Mouse (Mus musculus) hindbrain, embryonic 13.5 days (tissue): Measurements from ENCODE around the gene Fam163b. TPM values are rescaled to one million over a fixed set of nuclear protein-coding genes. Genes with fewer than 3 reads are reported as not detected.
A peak's percentile ranks its signal among the peaks of the same experiment; 100 is the strongest.

Source experiments
- ATAC-seq: fragments of 200-750 bp; cut with Nextera tagmentation; 2 replicates; pipeline ENCODE4 v1.8.0; 2017; ENCODE audit warnings: moderate TSS enrichment; ENCODE audit not compliant: low FRiP score
- H3K27ac ChIP-seq: fragments of 300-500 bp; sonication (generic); 2 replicates; pipeline ENCODE4 v1.5.1; 2015; ENCODE audit warnings: inconsistent platforms, mild to moderate bottlenecking, moderate library complexity
- H3K27me3 ChIP-seq: fragments of 300-500 bp; sonication (generic); 2 replicates; pipeline ENCODE4 v1.6.1; 2015; ENCODE audit warnings: mild to moderate bottlenecking, inconsistent platforms
- H3K36me3 ChIP-seq: fragments of 300-500 bp; sonication (generic); 2 replicates; pipeline ENCODE4 v1.6.1; 2015; ENCODE audit warnings: mild to moderate bottlenecking, inconsistent platforms
- H3K4me1 ChIP-seq: fragments of 300-500 bp; sonication (generic); replicated peaks from 2 replicates; pipeline ENCODE4 v1.6.1; 2015; ENCODE audit warnings: inconsistent platforms
- H3K4me2 ChIP-seq: fragments of 300-500 bp; sonication (generic); 2 replicates; pipeline ENCODE4 v1.6.1; 2015; ENCODE audit warnings: inconsistent platforms, mild to moderate bottlenecking, moderate library complexity
- H3K4me3 ChIP-seq: fragments of 300-500 bp; sonication (generic); 2 replicates; pipeline ENCODE4 v1.5.1; 2015; ENCODE audit warnings: mild to moderate bottlenecking, inconsistent platforms
- H3K9ac ChIP-seq: fragments of 300-500 bp; sonication (generic); 2 replicates; pipeline ENCODE4 v1.6.1; 2015; ENCODE audit warnings: mild to moderate bottlenecking, inconsistent platforms
- H3K9me3 ChIP-seq: fragments of 300-500 bp; sonication (generic); 2 replicates; pipeline ENCODE4 v1.6.1; 2016; ENCODE audit warnings: inconsistent platforms
- WGBS: fragments of 180-500 bp; shearing (Covaris S2); methylation state at CpG from one replicate; pipeline ENCODE4 v1.1.7; 2015; 5-methylcytosine and 5-hydroxymethylcytosine counted together
- polyA plus RNA-seq: library from polyadenylated mRNA; unstranded; fragments of >200 nt; fragmentation: Nextera tagmentation; extraction: Ambion mirVana; gene quantifications from 2 replicates; pipeline ENCODE4 v1.2.1, GENCODE M21; 2015

The Fam163b gene
- polyA plus RNA-seq, 1 experiment from 2014 or later, result 2.9 TPM

DNA sequence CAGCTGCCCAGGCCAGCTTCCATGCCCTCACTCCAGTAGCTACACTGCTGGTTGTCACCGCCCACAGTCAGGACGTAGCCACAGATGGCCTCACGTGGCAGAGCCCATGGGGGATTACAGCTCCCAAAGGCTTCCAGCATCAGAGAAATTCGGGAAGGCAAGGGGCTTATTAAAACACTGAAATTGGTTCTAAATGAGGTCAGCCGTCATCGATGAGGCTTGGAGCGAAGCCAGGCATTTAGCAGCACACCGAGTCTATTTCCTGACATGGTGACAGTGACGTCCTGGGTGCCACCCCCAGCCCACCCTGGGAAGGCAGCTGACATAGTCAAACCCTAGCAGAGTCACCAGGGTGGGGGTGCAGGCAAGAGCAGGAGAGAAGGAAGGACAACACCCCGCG is 20.4 kb upstream of the Fam163b start:
- no peaks in the 10 kb centered on the region for H3K9me3 ChIP-seq

GRCm38 (mm10) chr2:27161526-27161925 is 19.2 kb upstream of the Fam163b start:
- Histone ChIP-seq H3K4me3 (no peak overlapping the region), H3K9ac (no peak overlapping the region), H3K9me3 (no peaks in the 10 kb centered on the region), H3K4me1 (peaks cover 7% of the 10 kb centered on the region), H3K27me3 (no peaks in the 10 kb centered on the region), H3K4me2 (no peak overlapping the region), H3K27ac (no peak overlapping the region), H3K36me3 (no peaks in the 10 kb centered on the region)
- WGBS, result 88% methylated on average over 2 of the region's 2 CpGs
- no peak for ATAC-seq

More for the DNA sequence above, 20.4 kb upstream of the Fam163b start:
- no peak overlapping the region for H3K27ac ChIP-seq
- 50% methylated on average over 11 of the region's 11 CpGs for WGBS
- H3K27me3 ChIP-seq, result no peaks in the 10 kb centered on the region
- H3K4me2 ChIP-seq, result no peak overlapping the region
- ATAC-seq, result no peak
- no peaks in the 10 kb centered on the region for H3K36me3 ChIP-seq
- H3K4me3 ChIP-seq, result no peak overlapping the region
- H3K4me1 ChIP-seq, result peaks cover 10% of the 10 kb centered on the region
- H3K9ac ChIP-seq, result no peak overlapping the region

DNA sequence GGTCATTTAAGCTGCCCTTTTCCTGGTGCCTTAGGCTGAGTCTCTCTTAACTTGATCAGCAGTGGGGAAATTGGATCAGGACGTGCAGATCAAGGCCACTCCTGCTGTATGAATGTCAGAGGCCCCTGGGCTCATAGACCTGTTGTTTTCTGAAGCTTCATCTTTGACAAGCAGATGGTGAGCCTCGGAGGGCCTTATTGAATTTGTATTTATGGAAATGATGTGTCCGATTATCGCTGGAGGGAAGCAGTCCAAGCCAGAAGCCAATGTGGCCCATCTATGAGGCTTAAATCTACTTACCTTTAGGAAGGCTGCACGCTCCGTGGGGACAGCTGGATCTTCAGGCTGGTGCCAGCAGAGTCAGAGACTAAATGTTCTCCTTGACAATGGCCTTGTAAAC is 14.3 kb upstream of the Fam163b start:
- WGBS, result 67% methylated on average over 6 of the region's 6 CpGs
- Histone ChIP-seq H3K4me3 (no peak overlapping the region), H3K27ac (no peak overlapping the region), H3K27me3 (no peaks in the 10 kb centered on the region), H3K9me3 (no peaks in the 10 kb centered on the region), H3K36me3 (no peaks in the 10 kb centered on the region), H3K4me1 (peaks cover 12% of the 10 kb centered on the region; the same call in 1 of the 2 replicates), H3K4me2 (no peak overlapping the region), H3K9ac (no peak overlapping the region)
- no peak for ATAC-seq

GRCm38 (mm10) chr2:27154466-27155185 is 12.3 kb upstream of the Fam163b start:
- H3K27me3 ChIP-seq, result no peaks in the 10 kb centered on the region
- no peaks in the 10 kb centered on the region for H3K36me3 ChIP-seq
- no peak overlapping the region for H3K9ac ChIP-seq
- H3K4me2 ChIP-seq, result no peak overlapping the region
- peaks cover 14% of the 10 kb centered on the region for H3K4me1 ChIP-seq
- no peaks in the 10 kb centered on the region for H3K9me3 ChIP-seq
- H3K27ac ChIP-seq, result no peak overlapping the region
- ATAC-seq, result no peak
- 81% methylated on average over 10 of the region's 10 CpGs for WGBS
- H3K4me3 ChIP-seq, result no peak overlapping the region

DNA sequence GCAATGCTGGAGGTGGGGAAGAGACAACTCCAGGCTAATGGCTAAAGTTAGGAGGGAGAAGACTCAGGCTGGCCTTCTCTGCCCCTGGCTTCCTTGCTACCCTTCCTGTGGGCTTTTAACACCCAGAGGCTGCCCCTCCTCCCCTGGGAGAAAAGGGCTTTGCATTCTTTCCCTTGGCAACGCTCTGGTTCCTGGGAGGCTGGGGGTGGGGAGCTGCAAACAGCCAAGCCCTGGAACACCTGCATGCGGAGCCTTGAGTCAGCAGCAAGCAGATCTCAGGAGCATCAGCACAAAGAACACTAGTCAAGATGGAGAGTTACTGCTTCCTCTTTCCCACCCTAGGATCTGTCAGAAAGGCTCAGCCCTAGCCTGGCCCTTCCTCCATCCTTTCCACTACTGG is 7.2 kb upstream of the Fam163b start:
- Histone ChIP-seq H3K9me3 (no peaks in the 10 kb centered on the region), H3K27ac (no peak overlapping the region), H3K36me3 (no peaks in the 10 kb centered on the region), H3K4me3 (no peak overlapping the region), H3K27me3 (no peaks in the 10 kb centered on the region), H3K4me1 (peaks cover 26% of the 10 kb centered on the region), H3K4me2 (no peak overlapping the region), H3K9ac (no peak overlapping the region)
- WGBS, result 3% methylated on average over 2 of the region's 2 CpGs
- no peak for ATAC-seq

GRCm38 (mm10) chr2:27146840-27147239 is 4.5 kb upstream of the Fam163b start:
- 86% methylated on average over 6 of the region's 6 CpGs for WGBS
- Histone ChIP-seq H3K27me3 (peaks cover 20% of the 10 kb centered on the region), H3K4me2 (no peak overlapping the region), H3K36me3 (no peaks in the 10 kb centered on the region), H3K9ac (peak overlapping the region; percentile 35; the same call in 1 of the 2 replicates), H3K4me3 (no peak overlapping the region), H3K9me3 (no peaks in the 10 kb centered on the region), H3K27ac (no peak overlapping the region), H3K4me1 (peaks cover 30% of the 10 kb centered on the region)
- no peak for ATAC-seq

- ATAC-seq, result no peak
- H3K9me3 ChIP-seq, result no peaks in the 10 kb centered on the region
- no peaks in the 10 kb centered on the region for H3K36me3 ChIP-seq
- no peak overlapping the region for H3K9ac ChIP-seq
- no peak overlapping the region for H3K4me2 ChIP-seq
- peaks cover 33% of the 10 kb centered on the region for H3K4me1 ChIP-seq
- no peak overlapping the region for H3K27ac ChIP-seq
- 80% methylated on average over 2 of the region's 2 CpGs for WGBS
- H3K4me3 ChIP-seq, result no peak overlapping the region
- peaks cover 39% of the 10 kb centered on the region for H3K27me3 ChIP-seq
Observed at GRCm38 (mm10) chr2:27144957-27145356, 2.7 kb upstream of the Fam163b start.

- 66% methylated on average over 4 of the region's 4 CpGs for WGBS
- Histone ChIP-seq H3K27ac (no peak overlapping the region), H3K9me3 (no peaks in the 10 kb centered on the region), H3K36me3 (no peaks in the 10 kb centered on the region), H3K27me3 (peaks cover 49% of the 10 kb centered on the region), H3K4me3 (no peak overlapping the region), H3K9ac (no peak overlapping the region), H3K4me2 (no peak overlapping the region), H3K4me1 (peaks cover 19% of the 10 kb centered on the region)
- no peak for ATAC-seq
Observed at GRCm38 (mm10) chr2:27138356-27138755, 3.9 kb downstream of the Fam163b start.

- Histone ChIP-seq H3K9me3 (no peaks in the 10 kb centered on the region), H3K36me3 (no peaks in the 10 kb centered on the region), H3K4me3 (no peak overlapping the region), H3K4me2 (no peak overlapping the region), H3K27ac (no peak overlapping the region), H3K27me3 (peaks cover 34% of the 10 kb centered on the region), H3K4me1 (peaks cover 10% of the 10 kb centered on the region), H3K9ac (no peak overlapping the region)
- ATAC-seq, result no peak
- WGBS, result 53% methylated on average over 1 of the region's 1 CpGs
Observed at GRCm38 (mm10) chr2:27136789-27137188, 5.5 kb downstream of the Fam163b start.

GRCm38 (mm10) chr2:27136336-27136735 is 6.0 kb downstream of the Fam163b start:
- Histone ChIP-seq H3K4me1 (0 out of 2 replicates have a peak, but pooled peaks cover 7% of the 10 kb centered on the region), H3K36me3 (no peaks in the 10 kb centered on the region), H3K9ac (no peak overlapping the region), H3K4me2 (no peak overlapping the region), H3K27ac (no peak overlapping the region), H3K4me3 (no peak overlapping the region), H3K27me3 (peaks cover 30% of the 10 kb centered on the region), H3K9me3 (no peaks in the 10 kb centered on the region)
- WGBS, result 71% methylated on average over 3 of the region's 3 CpGs
- ATAC-seq, result no peak

- H3K36me3 ChIP-seq, result no peaks in the 10 kb centered on the region
- 86% methylated on average over 5 of the region's 5 CpGs for WGBS
- no peak overlapping the region for H3K9ac ChIP-seq
- 0 out of 2 replicates have a peak, but pooled peaks cover 7% of the 10 kb centered on the region for H3K4me1 ChIP-seq
- no peak overlapping the region for H3K4me2 ChIP-seq
- no peak overlapping the region for H3K4me3 ChIP-seq
- no peak overlapping the region for H3K27ac ChIP-seq
- no peak for ATAC-seq
- no peaks in the 10 kb centered on the region for H3K9me3 ChIP-seq
- peaks cover 26% of the 10 kb centered on the region for H3K27me3 ChIP-seq
Observed at GRCm38 (mm10) chr2:27135935-27136334, 6.4 kb downstream of the Fam163b start.

- H3K9ac ChIP-seq, result no peak overlapping the region
- H3K9me3 ChIP-seq, result no peaks in the 10 kb centered on the region
- H3K27ac ChIP-seq, result no peak overlapping the region
- 67% methylated on average over 3 of the region's 3 CpGs for WGBS
- no peak for ATAC-seq
- H3K4me2 ChIP-seq, result no peak overlapping the region
- 0 out of 2 replicates have a peak, but pooled peaks cover 8% of the 10 kb centered on the region for H3K27me3 ChIP-seq
- H3K4me1 ChIP-seq, result no peaks in the 10 kb centered on the region
- H3K36me3 ChIP-seq, result no peaks in the 10 kb centered on the region
- H3K4me3 ChIP-seq, result no peak overlapping the region
Observed at GRCm38 (mm10) chr2:27128990-27129389, 13.3 kb downstream of the Fam163b start.

DNA sequence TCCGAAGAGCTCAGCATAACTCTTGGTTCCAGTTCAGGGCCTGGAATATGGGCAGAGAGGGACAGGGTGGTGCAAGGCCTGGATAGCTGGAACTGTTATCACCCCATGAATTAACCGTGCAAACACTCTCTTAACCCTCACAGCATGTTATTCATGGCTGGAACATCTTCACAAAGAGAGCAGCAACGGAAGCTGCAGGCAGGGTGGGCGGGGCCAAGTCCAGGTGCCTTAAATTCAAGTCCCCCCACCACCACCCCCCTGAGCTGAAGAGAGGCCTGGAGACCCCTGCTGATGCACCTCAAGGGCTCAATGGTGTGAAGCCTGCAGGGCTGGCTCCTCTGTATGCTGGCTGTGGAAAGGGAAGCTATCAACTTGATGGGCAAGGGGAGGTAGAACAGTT is 15.8 kb downstream of the Fam163b start:
- no peak overlapping the region for H3K9ac ChIP-seq
- no peak overlapping the region for H3K27ac ChIP-seq
- H3K4me1 ChIP-seq, result peaks cover 17% of the 10 kb centered on the region
- ATAC-seq, result no peak
- H3K9me3 ChIP-seq, result no peaks in the 10 kb centered on the region
- no peak overlapping the region for H3K4me3 ChIP-seq
- H3K4me2 ChIP-seq, result no peak overlapping the region
- H3K27me3 ChIP-seq, result 0 out of 2 replicates have a peak, but pooled peaks cover 8% of the 10 kb centered on the region
- H3K36me3 ChIP-seq, result no peaks in the 10 kb centered on the region
- 57% methylated on average over 4 of the region's 4 CpGs for WGBS
